Mouse (Mus musculus) layer of hippocampus, adult 2 months (tissue): ENCODE measurements around the gene Akt2. TPM values are rescaled to one million over a fixed set of nuclear protein-coding genes. Genes with fewer than 3 reads are reported as not detected.
A peak's percentile ranks its signal among the peaks of the same experiment; 100 is the strongest.
"Not testable (repeated sequence)": the region's sequence is repeated elsewhere in the genome, so short reads cannot be mapped to it uniquely, and the experiment has no call there.

ENCODE experiments used
- DNase-seq, 2 experiments: peaks; one replicate each; pipeline ENCODE4 v3.0.0; 2022; ENCODE audit warnings: low spot score in 2 of 2
- H3K27ac ChIP-seq: fragments of 200-600 bp; 2 replicates; pipeline ENCODE4 v1.8.1; 2022
- H3K4me3 ChIP-seq: fragments of 200-600 bp; 2 replicates; pipeline ENCODE4 v1.8.1; 2022; ENCODE audit warnings: mild to moderate bottlenecking
- CTCF ChIP-seq: fragments of 200-600 bp; conservative IDR thresholded peaks from 2 replicates; pipeline ENCODE4 v1.8.1; 2022; ENCODE audit warnings: antibody characterized with exemption, mild to moderate bottlenecking, moderate library complexity
- total RNA-seq, 2 experiments: library from RNA; stranded (reverse); gene quantifications; 2 replicates each; pipeline ENCODE4 v1.2.3; 2021

The Akt2 gene
- total RNA-seq, 2 experiments from 2014 or later = 87.0 to 99.1 TPM

- Histone ChIP-seq H3K4me3 (no peak overlapping the region), H3K27ac (no peak overlapping the region)
- DNase-seq = no peak
- TF ChIP-seq CTCF = no peak
Measured at GRCm38 (mm10) chr7:27634691-27635090, 43.3 kb downstream of the Akt2 start.

DNA sequence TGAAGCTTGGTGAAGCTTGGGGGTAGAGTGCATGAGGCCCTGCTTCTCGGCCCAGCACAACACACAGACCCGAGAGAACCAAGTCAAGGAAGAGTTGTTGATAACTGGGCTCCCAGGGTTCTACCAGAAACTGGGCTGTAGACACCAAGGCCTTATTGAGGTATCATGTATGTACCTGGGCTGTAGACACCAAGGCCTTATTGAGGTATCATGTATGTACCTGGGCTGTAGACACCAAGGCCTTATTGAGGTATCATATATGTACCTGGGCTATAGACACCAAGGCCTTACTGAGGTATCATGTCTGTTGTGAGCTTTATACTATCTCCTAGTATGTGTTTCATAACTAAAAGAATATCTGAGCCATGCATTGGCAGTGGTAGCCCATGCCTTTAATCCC lies 43.7 kb downstream of the Akt2 start:
- H3K27ac ChIP-seq, H3K4me3 ChIP-seq, DNase-seq: not testable (repeated sequence)

- DNase-seq = no peak
- TF ChIP-seq CTCF = peak; percentile 38
- H3K27ac ChIP-seq = no peak overlapping the region
- H3K4me3 ChIP-seq = no peak overlapping the region
Measured at GRCm38 (mm10) chr7:27644471-27644870, 53.1 kb downstream of the Akt2 start.

- TF ChIP-seq CTCF = no peak
- no peak overlapping the region for H3K27ac ChIP-seq
- DNase-seq = no peak
- no peak overlapping the region for H3K4me3 ChIP-seq
Measured at GRCm38 (mm10) chr7:27646516-27646915, 55.2 kb downstream of the Akt2 start.

- no peak overlapping the region for H3K4me3 ChIP-seq
- no peak for TF ChIP-seq CTCF
- no peak for DNase-seq
- H3K27ac ChIP-seq = no peak overlapping the region
Measured at GRCm38 (mm10) chr7:27647281-27648002, 56.1 kb downstream of the Akt2 start.

DNA sequence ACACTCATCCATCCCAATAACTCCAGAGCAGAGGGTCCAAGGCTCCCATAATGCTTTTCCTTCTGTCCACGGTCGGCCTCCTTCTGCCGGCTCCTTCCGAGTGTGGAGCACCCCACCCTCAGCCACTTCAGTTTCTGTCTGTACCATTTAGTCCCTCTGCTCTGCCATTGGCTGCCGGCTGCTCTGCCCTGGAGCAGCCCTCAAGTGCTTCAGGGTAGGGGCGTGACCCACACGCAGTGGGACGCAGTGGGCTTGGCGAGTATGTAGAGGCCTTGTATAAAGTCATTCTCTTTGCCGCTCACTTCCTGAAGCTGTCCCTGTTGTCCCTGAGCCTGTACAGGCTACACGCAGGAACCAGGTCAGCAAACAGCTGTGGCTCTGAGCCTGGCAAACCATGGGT lies 58.4 kb downstream of the Akt2 start:
- H3K4me3 ChIP-seq = no peak overlapping the region
- H3K27ac ChIP-seq = no peak overlapping the region
- no peak for DNase-seq
- TF ChIP-seq CTCF = no peak

DNA sequence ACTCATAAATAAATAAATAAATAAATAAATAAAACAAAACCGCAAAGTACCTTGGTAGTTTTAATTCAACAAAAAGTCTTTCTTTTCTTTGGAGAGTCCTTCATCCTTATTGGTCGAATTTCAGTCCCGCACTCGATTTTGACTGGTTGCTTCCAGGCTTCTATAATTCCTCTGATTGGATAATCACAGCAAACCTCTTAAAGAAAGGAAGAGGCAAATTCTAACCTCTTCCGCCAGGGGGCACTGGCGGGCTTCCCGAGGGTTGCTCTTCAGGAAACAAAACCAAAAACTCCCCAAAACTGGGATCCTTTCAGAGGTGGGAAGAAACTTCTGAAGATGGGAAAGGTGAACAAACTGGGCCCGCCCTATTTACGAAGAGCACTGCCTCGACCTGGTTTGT lies 59.6 kb downstream of the Akt2 start:
- Histone ChIP-seq H3K27ac (no peak overlapping the region), H3K4me3 (no peak overlapping the region)
- DNase-seq = peak; percentile 76 to 78
- TF ChIP-seq CTCF = peak; percentile 92

GRCm38 (mm10) chr7:27653681-27654437 lies 62.5 kb downstream of the Akt2 start, which contains the start of gene Ttc9b:
TSS of gene Ttc9b (plus strand) at chr7:27653915.
- H3K27ac ChIP-seq = peak within 1 kb of the TSS; percentile 96
- TF ChIP-seq CTCF = no peak; the same call in none of the 2 replicates

DNA sequence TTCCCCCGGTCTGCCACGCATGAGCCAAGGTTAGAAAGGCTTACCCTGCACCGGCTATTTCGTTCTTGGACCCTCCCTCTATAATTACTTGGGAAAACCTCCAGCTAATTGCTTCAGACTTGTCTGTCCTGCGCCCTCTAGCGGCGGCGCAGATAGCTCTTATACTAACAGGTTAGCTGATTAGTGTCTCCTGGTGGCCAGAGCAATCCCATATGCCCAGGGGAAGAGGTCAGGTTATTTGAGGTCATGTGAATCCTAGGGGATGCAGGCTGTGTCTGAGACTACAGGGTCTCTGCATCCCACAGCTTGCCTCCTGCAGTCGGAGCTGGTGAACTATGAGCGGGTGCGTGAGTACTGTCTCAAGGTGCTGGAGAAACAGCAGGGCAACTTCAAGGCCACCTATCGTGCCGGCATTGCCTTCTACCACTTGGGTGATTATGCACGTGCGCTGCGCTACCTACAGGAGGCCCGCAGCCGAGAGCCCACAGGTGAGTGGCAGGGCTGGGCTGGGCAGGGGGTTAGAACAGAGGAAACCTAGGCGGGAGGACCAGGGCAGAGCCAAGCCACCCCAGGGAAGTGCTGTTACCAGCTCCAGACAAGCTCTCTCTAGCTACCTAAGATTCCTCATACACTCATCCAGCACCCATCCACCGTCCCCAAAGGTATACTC lies 63.4 kb downstream of the Akt2 start:
- peak; percentile 70 for TF ChIP-seq CTCF
- peak overlapping the region; percentile 96; the same call in 1 of the 2 replicates for H3K27ac ChIP-seq

More at GRCm38 (mm10) chr7:27653681-27654437, 62.5 kb downstream of the Akt2 start, which contains the start of gene Ttc9b:
- peak; percentile 65 to 69 for DNase-seq
- peak within 1 kb of the TSS; percentile 69 for H3K4me3 ChIP-seq

DNA sequence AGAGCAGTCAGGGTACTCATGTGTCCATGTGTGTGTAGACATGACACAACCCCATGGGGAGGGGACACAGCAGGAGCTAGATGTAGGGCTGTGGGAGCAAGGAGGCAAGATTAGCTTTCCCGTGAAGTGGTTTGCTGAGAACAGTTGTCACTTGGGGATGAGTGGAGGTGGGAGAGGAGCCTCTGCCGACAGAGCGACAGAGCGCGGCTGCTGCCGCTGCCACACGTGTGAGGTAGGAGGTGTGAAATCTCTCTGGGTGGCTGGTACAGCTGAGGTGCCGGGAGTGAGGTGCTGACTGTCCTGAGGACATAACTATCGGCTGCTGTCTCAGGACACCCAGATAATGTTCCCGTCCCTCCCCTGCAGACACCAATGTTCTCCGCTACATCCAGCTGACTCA lies 64.2 kb downstream of the Akt2 start:
- H3K27ac ChIP-seq = peak overlapping the region; percentile 96

More for the DNA sequence above, 63.4 kb downstream of the Akt2 start:
- DNase-seq = peak in 1 of 2 experiments; percentile 64
- H3K4me3 ChIP-seq = peak overlapping the region; percentile 69

GRCm38 (mm10) chr7:27656600-27656999 lies 65.2 kb downstream of the Akt2 start:
- TF ChIP-seq CTCF = no peak
- no peak overlapping the region for H3K4me3 ChIP-seq
- no peak overlapping the region for H3K27ac ChIP-seq
- no peak for DNase-seq

More for the DNA sequence above, 64.2 kb downstream of the Akt2 start:
- no peak for DNase-seq
- no peak for TF ChIP-seq CTCF
- H3K4me3 ChIP-seq = peak overlapping the region; percentile 23; the same call in 1 of the 2 replicates

DNA sequence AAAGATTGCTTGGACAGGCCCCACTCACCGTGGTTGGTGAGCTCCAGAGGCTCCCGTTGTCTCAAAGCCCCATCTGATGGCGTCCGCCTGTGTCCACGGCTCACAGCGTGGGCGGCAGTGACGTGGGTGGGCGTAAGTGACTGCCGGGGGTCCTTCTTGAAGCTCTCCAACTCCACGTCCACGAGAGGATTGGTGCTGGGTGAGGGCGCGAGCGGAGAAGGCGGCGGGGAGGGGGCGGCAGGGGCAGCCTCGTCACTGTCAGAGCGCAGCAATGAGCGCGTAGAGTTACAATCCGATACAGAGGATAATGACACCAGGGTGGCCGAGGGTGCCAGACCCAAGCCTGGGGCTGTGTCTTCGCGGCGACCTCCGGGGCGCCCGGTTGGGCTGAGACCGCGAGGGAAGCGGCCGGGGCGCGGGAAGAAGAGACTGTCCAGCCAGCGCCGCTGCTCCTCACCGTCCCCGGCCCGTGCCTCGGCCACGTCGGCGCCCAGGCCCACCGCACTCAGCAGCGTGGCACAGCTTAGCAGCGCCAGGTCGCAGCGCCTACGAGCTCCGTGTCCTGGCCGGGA lies 66.6 kb downstream of the Akt2 start:
- Histone ChIP-seq H3K4me3 (no peak overlapping the region), H3K27ac (no peak overlapping the region; the same call in 1 of the 2 replicates)
- no peak for DNase-seq
- no peak for TF ChIP-seq CTCF
